Mouse (Mus musculus) embryonic facial prominence, embryonic 10.5 days (tissue): Measurements from ENCODE around the gene Golga4. TPM values are rescaled to one million over a fixed set of nuclear protein-coding genes. Genes with fewer than 3 reads are reported as not detected.

ENCODE experiments used
- DNase-seq: peaks from one replicate; pipeline ENCODE4 v3.0.0-alpha.2; 2017; ENCODE audit warnings: low spot score
- H3K27ac ChIP-seq: fragments of 300-500 bp; sonication (generic); replicated peaks from 2 replicates; pipeline ENCODE4 v1.5.1; 2016; ENCODE audit warnings: mild to moderate bottlenecking
- H3K27me3 ChIP-seq: fragments of 300-500 bp; sonication (generic); replicated peaks from 2 replicates; pipeline ENCODE4 v1.6.1; 2016; ENCODE audit warnings: low read depth, mild to moderate bottlenecking; ENCODE audit not compliant: poor library complexity, severe bottlenecking
- H3K36me3 ChIP-seq: fragments of 300-500 bp; sonication (generic); replicated peaks from 2 replicates; pipeline ENCODE4 v1.6.1; 2016; ENCODE audit warnings: mild to moderate bottlenecking, moderate library complexity
- H3K4me1 ChIP-seq: fragments of 300-500 bp; sonication (generic); 2 replicates; pipeline ENCODE4 v1.6.1; 2016
- H3K4me3 ChIP-seq: fragments of 300-500 bp; sonication (generic); 2 replicates; pipeline ENCODE4 v1.5.1; 2016; ENCODE audit warnings: mild to moderate bottlenecking, moderate library complexity
- H3K9me3 ChIP-seq: fragments of 300-500 bp; sonication (generic); 2 replicates; pipeline ENCODE4 v1.6.1; 2016; ENCODE audit warnings: mild to moderate bottlenecking
- WGBS: fragments of 180-500 bp; shearing (Covaris S2); methylation state at CpG from one replicate; pipeline ENCODE4 v1.1.7; 2016; 5-methylcytosine and 5-hydroxymethylcytosine counted together
- polyA plus RNA-seq: library from polyadenylated mRNA; unstranded; fragments of >200 nt; fragmentation: Nextera tagmentation; extraction: Ambion mirVana; gene quantifications from 2 replicates; pipeline ENCODE4 v1.2.1, GENCODE M21; 2016

Golga4 gene
- polyA plus RNA-seq, 1 experiment from 2014 or later, result 43.1 TPM

GRCm38 (mm10) chr9:118492932-118493698, 13.0 kb upstream of the Golga4 start:
- no peak overlapping the region for H3K27ac ChIP-seq
- no peak for DNase-seq
- H3K27me3 ChIP-seq, result peaks cover 34% of the 10 kb centered on the region
- H3K4me3 ChIP-seq, result no peak overlapping the region
- H3K9me3 ChIP-seq, result no peaks in the 10 kb centered on the region
- WGBS, result 90% methylated on average over 8 of the region's 8 CpGs
- H3K4me1 ChIP-seq, result peaks cover 12% of the 10 kb centered on the region
- no peaks in the 10 kb centered on the region for H3K36me3 ChIP-seq

GRCm38 (mm10) chr9:118494106-118494505, 12.0 kb upstream of the Golga4 start:
- H3K27me3 ChIP-seq, result peaks cover 24% of the 10 kb centered on the region

GRCm38 (mm10) chr9:118495933-118496332, 10.1 kb upstream of the Golga4 start:
- no peak overlapping the region for H3K4me3 ChIP-seq
- peaks cover 8% of the 10 kb centered on the region; the same call in 1 of the 2 replicates for H3K27me3 ChIP-seq
- WGBS, result 87% methylated on average over 3 of the region's 3 CpGs

More at GRCm38 (mm10) chr9:118494106-118494505, 12.0 kb upstream of the Golga4 start:
- Histone ChIP-seq H3K36me3 (no peaks in the 10 kb centered on the region), H3K4me1 (peaks cover 3% of the 10 kb centered on the region), H3K4me3 (no peak overlapping the region), H3K9me3 (no peaks in the 10 kb centered on the region), H3K27ac (no peak overlapping the region)
- WGBS, result 85% methylated on average over 5 of the region's 5 CpGs
- DNase-seq, result no peak

GRCm38 (mm10) chr9:118496952-118497351, 9.1 kb upstream of the Golga4 start:
- Histone ChIP-seq H3K4me1 (no peaks in the 10 kb centered on the region), H3K27me3 (no peaks in the 10 kb centered on the region), H3K36me3 (no peaks in the 10 kb centered on the region), H3K9me3 (no peaks in the 10 kb centered on the region), H3K4me3 (no peak overlapping the region), H3K27ac (no peak overlapping the region)
- DNase-seq, result no peak
- 82% methylated on average over 3 of the region's 3 CpGs for WGBS

More at GRCm38 (mm10) chr9:118495933-118496332, 10.1 kb upstream of the Golga4 start:
- no peaks in the 10 kb centered on the region for H3K9me3 ChIP-seq
- H3K36me3 ChIP-seq, result no peaks in the 10 kb centered on the region
- no peak overlapping the region for H3K27ac ChIP-seq
- H3K4me1 ChIP-seq, result no peaks in the 10 kb centered on the region
- no peak for DNase-seq

- 76% methylated on average over 7 of the region's 7 CpGs for WGBS
- H3K4me3 ChIP-seq, result no peak overlapping the region
- no peak for DNase-seq
- H3K27ac ChIP-seq, result no peak overlapping the region
- H3K9me3 ChIP-seq, result no peaks in the 10 kb centered on the region
- no peaks in the 10 kb centered on the region for H3K36me3 ChIP-seq
- H3K4me1 ChIP-seq, result no peaks in the 10 kb centered on the region
- no peaks in the 10 kb centered on the region for H3K27me3 ChIP-seq
These were observed 8.0 kb upstream of the Golga4 start for GRCm38 (mm10) chr9:118498061-118498460.

GRCm38 (mm10) chr9:118500963-118501362, 5.1 kb upstream of the Golga4 start:
- H3K27me3 ChIP-seq, result no peaks in the 10 kb centered on the region
- 83% methylated on average over 6 of the region's 6 CpGs for WGBS
- no peak overlapping the region for H3K4me3 ChIP-seq
- no peaks in the 10 kb centered on the region for H3K36me3 ChIP-seq
- H3K9me3 ChIP-seq, result no peaks in the 10 kb centered on the region
- H3K4me1 ChIP-seq, result peaks cover 4% of the 10 kb centered on the region
- DNase-seq, result no peak
- no peak overlapping the region for H3K27ac ChIP-seq

GRCm38 (mm10) chr9:118504656-118505055, 1.4 kb upstream of the Golga4 start:
- Histone ChIP-seq H3K27ac (no peak overlapping the region), H3K9me3 (no peaks in the 10 kb centered on the region), H3K27me3 (no peaks in the 10 kb centered on the region), H3K4me3 (no peak overlapping the region), H3K4me1 (peaks cover 26% of the 10 kb centered on the region), H3K36me3 (no peaks in the 10 kb centered on the region)
- no peak for DNase-seq
- WGBS, result 88% methylated on average over 3 of the region's 3 CpGs

- H3K27ac ChIP-seq, result peak overlapping the region; percentile 91
These were observed 551 bp downstream of the Golga4 start for GRCm38 (mm10) chr9:118506404-118507231.

GRCm38 (mm10) chr9:118507552-118507951, 1.5 kb downstream of the Golga4 start:
- Histone ChIP-seq H3K36me3 (no peaks in the 10 kb centered on the region; the same call in 1 of the 2 replicates), H3K27me3 (no peaks in the 10 kb centered on the region), H3K27ac (no peak overlapping the region), H3K4me1 (peaks cover 42% of the 10 kb centered on the region), H3K9me3 (no peaks in the 10 kb centered on the region), H3K4me3 (peak overlapping the region; percentile 98)
- 84% methylated on average over 6 of the region's 6 CpGs for whole genome bisulfite sequencing
- no peak for DNase-seq

More at GRCm38 (mm10) chr9:118506404-118507231, 551 bp downstream of the Golga4 start:
- WGBS, result under 1% methylated on average over 57 of the region's 57 CpGs
- peaks cover 42% of the 10 kb centered on the region for H3K4me1 ChIP-seq
- no peaks in the 10 kb centered on the region for H3K9me3 ChIP-seq
- no peaks in the 10 kb centered on the region for H3K27me3 ChIP-seq
- H3K36me3 ChIP-seq, result no peaks in the 10 kb centered on the region; the same call in 1 of the 2 replicates
- H3K4me3 ChIP-seq, result peak overlapping the region; percentile 98
- DNase-seq, result peak; percentile 49

GRCm38 (mm10) chr9:118508601-118509000, 2.5 kb downstream of the Golga4 start:
- WGBS, result 89% methylated on average over 7 of the region's 7 CpGs
- no peak overlapping the region for H3K27ac ChIP-seq
- H3K36me3 ChIP-seq, result no peaks in the 10 kb centered on the region; the same call in 1 of the 2 replicates
- H3K27me3 ChIP-seq, result no peaks in the 10 kb centered on the region
- H3K9me3 ChIP-seq, result no peaks in the 10 kb centered on the region
- no peak for DNase-seq
- peaks cover 42% of the 10 kb centered on the region for H3K4me1 ChIP-seq
- no peak overlapping the region for H3K4me3 ChIP-seq

GRCm38 (mm10) chr9:118510941-118511690, 5.0 kb downstream of the Golga4 start:
- H3K27me3 ChIP-seq, result no peaks in the 10 kb centered on the region
- H3K36me3 ChIP-seq, result peaks cover 24% of the 10 kb centered on the region
- H3K4me1 ChIP-seq, result peaks cover 37% of the 10 kb centered on the region
- H3K27ac ChIP-seq, result no peak overlapping the region
- WGBS, result 74% methylated on average over 15 of the region's 15 CpGs
- no peak overlapping the region for H3K4me3 ChIP-seq
- H3K9me3 ChIP-seq, result no peaks in the 10 kb centered on the region
- peak; percentile 17 for DNase-seq

- peaks cover 30% of the 10 kb centered on the region for H3K36me3 ChIP-seq
- H3K27me3 ChIP-seq, result no peaks in the 10 kb centered on the region
- no peak for DNase-seq
- H3K27ac ChIP-seq, result no peak overlapping the region
- WGBS, result 90% methylated on average over 3 of the region's 3 CpGs
- H3K9me3 ChIP-seq, result no peaks in the 10 kb centered on the region
- H3K4me3 ChIP-seq, result no peak overlapping the region
- peaks cover 24% of the 10 kb centered on the region for H3K4me1 ChIP-seq
These were observed 6.7 kb downstream of the Golga4 start for GRCm38 (mm10) chr9:118512681-118513233.
